Mouse (Mus musculus): ENCODE results near the gene Tgfbr3.
A peak's percentile ranks its signal among the peaks of the same experiment; 100 is the strongest.
"Not testable (repeated sequence)": the region's sequence is repeated elsewhere in the genome, so short reads cannot be mapped to it uniquely, and the experiment has no call there.

Tgfbr3 gene

GRCm38 (mm10) chr5:107279263-107279662, 10.2 kb downstream of the Tgfbr3 start:
- DNase-seq (ENCODE audit: low spot score), result no peak

- no peak for DNase-seq (ENCODE audit: low spot score)
These were observed 13.2 kb downstream of the Tgfbr3 start for GRCm38 (mm10) chr5:107276186-107276585.

- no peak for DNase-seq (ENCODE audit: low spot score)
These were observed 17.0 kb downstream of the Tgfbr3 start for GRCm38 (mm10) chr5:107272252-107273028.

- DNase-seq (ENCODE audit: low spot score), result peak; percentile 70
These were observed 20.5 kb downstream of the Tgfbr3 start for GRCm38 (mm10) chr5:107269006-107269328.

DNA sequence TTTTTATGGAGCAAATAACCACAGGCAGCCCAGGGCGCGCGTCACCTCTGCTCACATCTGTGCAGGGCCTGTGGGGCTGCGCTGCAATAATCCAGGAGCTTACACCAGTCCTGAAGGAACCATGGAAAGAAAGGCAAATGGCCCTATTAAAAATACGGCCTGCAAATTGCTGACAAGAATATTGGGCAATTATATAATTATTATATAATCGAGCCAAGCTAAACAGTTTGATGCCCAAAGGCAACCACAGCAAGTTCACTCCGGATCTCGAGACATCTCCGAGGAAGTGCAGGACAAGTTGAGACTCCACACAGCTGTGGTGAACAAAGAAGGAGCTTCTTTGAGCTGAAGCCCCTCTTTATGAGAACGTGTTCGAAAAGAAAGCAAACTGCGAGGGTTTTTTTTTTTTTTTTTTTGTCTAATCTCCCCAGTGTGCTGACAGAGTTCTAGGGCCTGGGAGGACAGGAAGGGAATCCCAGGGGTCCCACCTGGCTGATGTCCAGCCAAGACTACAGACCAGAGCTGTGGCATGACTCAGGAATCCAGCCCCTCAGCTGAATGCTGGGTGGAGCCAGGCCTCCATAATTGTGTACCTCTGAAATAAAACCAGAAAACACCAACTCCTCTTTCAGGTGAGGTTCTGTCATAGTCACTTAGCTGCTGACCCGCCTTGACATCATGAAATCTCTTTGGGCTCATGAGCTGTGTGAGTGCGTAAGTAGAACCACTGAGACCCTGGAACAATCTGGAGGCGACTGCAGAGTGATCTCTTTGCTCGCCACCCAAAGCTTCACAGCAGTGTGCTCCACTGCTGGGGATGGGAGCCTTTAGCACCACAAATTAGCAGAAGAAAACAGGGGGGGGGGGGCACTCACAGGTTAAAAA, 21.1 kb downstream of the Tgfbr3 start:
- DNase-seq (ENCODE audit: low spot score), result peak; percentile 31

GRCm38 (mm10) chr5:107266566-107266965, 22.9 kb downstream of the Tgfbr3 start:
- DNase-seq (ENCODE audit: low spot score), result no peak

GRCm38 (mm10) chr5:107264426-107265360, 24.7 kb downstream of the Tgfbr3 start:
- DNase-seq (ENCODE audit: low spot score), result no peak

DNA sequence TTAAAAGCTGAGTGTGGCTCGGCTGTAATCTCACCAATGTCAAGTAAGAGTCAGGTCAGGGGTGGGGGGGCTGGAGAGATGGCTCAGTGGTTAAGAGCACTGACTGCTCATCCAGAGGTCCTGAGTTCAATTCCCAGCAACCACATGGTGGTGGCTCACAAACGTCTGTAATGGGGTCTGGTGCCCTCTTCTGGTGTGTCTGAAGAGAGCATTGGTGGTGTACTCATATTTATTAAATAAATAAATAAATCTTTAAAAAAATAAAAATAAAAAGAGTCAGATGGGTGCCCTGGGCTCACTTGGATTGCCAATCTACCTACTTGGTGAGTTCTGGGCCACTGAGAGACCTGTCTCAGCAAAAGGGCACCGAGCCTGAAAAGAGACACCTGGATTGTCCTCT, 25.6 kb downstream of the Tgfbr3 start:
- no peak for DNase-seq (ENCODE audit: low spot score)

- no peak for DNase-seq (ENCODE audit: low spot score)
These were observed 27.5 kb downstream of the Tgfbr3 start for GRCm38 (mm10) chr5:107261930-107262329.

GRCm38 (mm10) chr5:107260708-107261495, 28.5 kb downstream of the Tgfbr3 start:
- no peak for DNase-seq (ENCODE audit: low spot score)

DNA sequence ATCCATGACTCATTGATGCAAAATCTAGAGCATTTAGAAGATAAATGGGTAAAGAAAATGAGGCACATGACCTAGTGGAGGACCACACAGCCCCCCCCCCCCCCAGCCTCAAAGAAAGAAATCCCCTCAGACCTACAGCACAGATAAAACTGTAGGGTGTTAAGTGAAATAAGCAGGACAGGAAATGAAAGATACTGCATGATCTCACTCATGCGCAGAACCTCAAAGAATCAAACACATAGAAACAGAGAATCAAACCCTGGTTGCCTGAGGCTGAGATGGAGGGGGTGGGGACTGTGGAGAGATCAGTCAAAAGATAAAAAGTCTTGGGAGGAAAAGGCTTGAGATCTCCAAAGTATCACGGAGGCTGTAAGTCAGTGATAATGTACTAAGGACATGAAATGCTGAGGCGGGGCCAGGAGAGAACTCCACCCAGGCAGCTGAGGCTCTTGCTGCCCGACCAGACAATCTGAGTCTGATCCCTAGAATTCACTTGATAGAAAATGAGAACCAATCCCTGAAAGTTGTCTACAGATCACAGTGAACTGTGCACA, 29.9 kb downstream of the Tgfbr3 start:
- no peak for DNase-seq (ENCODE audit: low spot score)

GRCm38 (mm10) chr5:107253395-107253794, 36.0 kb downstream of the Tgfbr3 start:
- no peak for DNase-seq (ENCODE audit: low spot score)

- no peak for DNase-seq (ENCODE audit: low spot score)
These were observed 37.0 kb downstream of the Tgfbr3 start for GRCm38 (mm10) chr5:107252435-107252834.

DNA sequence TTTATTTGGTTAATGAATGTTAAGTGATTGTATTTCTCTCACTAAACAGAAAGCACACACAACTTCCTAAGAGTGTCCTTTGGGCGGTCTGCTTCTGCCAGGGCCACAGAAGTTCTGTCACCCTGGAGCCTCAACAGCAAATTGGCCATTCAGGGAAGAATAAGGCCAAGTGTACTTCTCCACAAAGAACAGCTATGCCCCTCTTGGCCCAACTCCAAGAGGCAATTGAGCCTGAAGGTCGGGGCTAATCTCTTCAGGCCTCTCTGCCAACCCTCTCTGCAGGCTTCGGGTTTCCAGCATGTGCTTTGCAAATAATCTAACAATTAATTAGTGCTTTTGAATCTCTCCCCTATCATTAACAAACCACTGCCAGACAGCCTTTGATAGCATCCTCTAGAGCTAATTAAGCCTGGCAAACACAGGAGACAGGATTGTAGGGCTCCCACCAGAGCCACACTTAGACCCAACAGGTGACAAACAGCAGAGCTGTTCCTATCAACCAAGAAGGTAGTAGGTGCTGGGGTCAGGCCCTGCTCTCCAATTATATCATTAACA, 37.6 kb downstream of the Tgfbr3 start:
- DNase-seq (ENCODE audit: low spot score), result peak; percentile 50

- DNase-seq (ENCODE audit: low spot score), result peak; percentile 33
These were observed 38.7 kb downstream of the Tgfbr3 start for GRCm38 (mm10) chr5:107250548-107251272.

- DNase-seq (ENCODE audit: low spot score), result no peak
These were observed 40.7 kb downstream of the Tgfbr3 start for GRCm38 (mm10) chr5:107248732-107249131.

GRCm38 (mm10) chr5:107248302-107248701, 41.1 kb downstream of the Tgfbr3 start:
- not testable (repeated sequence) for DNase-seq (ENCODE audit: low spot score)

DNA sequence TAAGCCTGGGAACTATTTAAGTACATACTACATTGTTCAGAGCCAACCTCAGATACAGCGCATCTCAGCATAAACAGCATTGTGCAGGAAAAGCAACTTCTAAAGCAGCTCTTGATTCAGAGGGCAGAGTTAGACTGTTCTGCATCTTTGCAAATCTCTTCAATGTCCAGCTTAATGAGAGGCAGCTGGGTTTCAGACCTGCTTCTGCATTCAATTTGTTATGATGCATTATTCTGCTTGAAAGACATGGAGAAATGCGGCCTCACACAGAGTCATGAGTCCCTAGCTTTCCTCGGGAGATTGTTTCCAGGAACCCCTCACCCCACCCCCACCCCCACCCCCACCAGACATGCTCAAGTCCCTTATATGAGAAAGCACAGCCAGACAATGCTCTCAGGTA, 41.6 kb downstream of the Tgfbr3 start:
- no peak for DNase-seq (ENCODE audit: low spot score)

DNA sequence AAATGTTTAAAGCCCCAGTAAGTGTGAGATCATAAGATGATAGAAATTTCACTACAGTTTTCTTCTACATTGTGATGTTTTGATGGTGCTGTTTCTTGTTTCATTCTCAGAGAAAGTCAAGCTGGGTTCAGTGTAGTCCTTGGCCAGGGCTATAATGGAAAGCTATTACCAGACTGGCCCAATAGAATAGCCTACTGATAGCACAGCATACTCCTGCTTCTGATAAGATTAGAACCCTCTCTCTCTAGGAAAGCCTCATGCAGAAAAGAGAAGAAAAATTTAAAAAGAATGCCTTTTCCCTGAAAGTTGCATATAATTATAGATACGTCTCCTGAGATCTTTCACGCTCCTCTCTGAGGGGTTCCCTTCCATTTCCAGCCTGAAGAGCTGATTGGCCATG, 46.0 kb downstream of the Tgfbr3 start:
- no peak for DNase-seq (ENCODE audit: low spot score)

DNA sequence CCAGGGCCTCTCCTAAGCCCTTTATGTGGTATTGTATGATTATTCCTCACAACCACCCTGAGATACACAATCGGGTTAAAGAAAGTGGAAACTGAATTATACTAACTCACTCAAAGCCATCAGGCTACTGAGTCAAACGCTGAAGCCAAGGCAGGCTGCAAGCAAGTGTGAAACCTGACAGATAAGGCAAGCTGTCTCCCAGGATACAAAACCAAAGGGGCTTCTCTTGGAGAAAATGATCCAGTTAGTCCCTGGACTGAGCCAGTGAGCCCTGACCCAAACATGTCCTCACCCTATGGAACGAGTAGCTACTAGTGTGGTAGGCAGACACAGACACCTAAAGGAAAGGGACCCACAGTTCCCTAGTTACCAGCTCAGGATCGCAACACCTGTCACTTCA, 46.4 kb downstream of the Tgfbr3 start:
- DNase-seq (ENCODE audit: low spot score), result no peak
